ENCODE assay signal across 7 mouse cellular contexts in genomic region chr10:81389373-81389772, GRCm38 (mm10). TPM values are rescaled to one million over a fixed set of nuclear protein-coding genes. Genes with fewer than 3 reads are reported as not detected.
A peak's percentile ranks its signal among the peaks of the same experiment; 100 is the strongest.
DNase-seq lines count a peak whose midpoint lies in the region; ATAC-seq and TF ChIP-seq lines count a peak whose summit lies in the region.

No protein-coding gene starts in this region.

- H3K36me3 ChIP-seq in intestine, embryonic 15.5 days: peaks cover 24% of the 10 kb centered on the region
- peaks cover 34% of the 10 kb centered on the region for H3K36me3 ChIP-seq in intestine, postnatal 0 days (ENCODE audit: control insufficient read depth, insufficient read depth)

- no peaks in the 10 kb centered on the region for H3K27me3 ChIP-seq in intestine, embryonic 15.5 days (replicated peaks)
- H3K27me3 ChIP-seq in intestine, postnatal 0 days (replicated peaks; ENCODE audit: control insufficient read depth, insufficient read depth, low read length): no peaks in the 10 kb centered on the region

- ATAC-seq in intestine, embryonic 15.5 days: no peak
- no peak for ATAC-seq in intestine, postnatal 0 days

- no peak overlapping the region for H3K4me2 ChIP-seq in intestine, embryonic 15.5 days (replicated peaks)
- H3K4me2 ChIP-seq in intestine, postnatal 0 days (replicated peaks; ENCODE audit: low read depth): no peak overlapping the region

- peak; percentile 56 for DNase-seq in Muller cell, postnatal 12 days (ENCODE audit: inconsistent ontology term)
- peak; percentile 53 for DNase-seq in adrenal gland, postnatal 25 days
- DNase-seq in kidney, postnatal 25 days: peak; percentile 77
- no peak for DNase-seq in left cerebral cortex, postnatal 10 days (ENCODE audit: extremely low spot score in 1 of 2, low spot score in 2 of 2)
- no peak for DNase-seq in right cerebral cortex, postnatal 4 days

- H3K9ac ChIP-seq in intestine, embryonic 15.5 days: peak overlapping the region; percentile 5; the same call in 1 of the 2 replicates
- no peak overlapping the region; the same call in 1 of the 2 replicates for H3K9ac ChIP-seq in intestine, postnatal 0 days (ENCODE audit: low read depth, low read length)

- 0 out of 2 replicates have a peak overlapping the region, but pooled peaks have one; percentile 4 for H3K27ac ChIP-seq in intestine, embryonic 15.5 days
- H3K27ac ChIP-seq in intestine, postnatal 0 days (ENCODE audit: low read depth, low read length): no peak overlapping the region

- peaks cover 31% of the 10 kb centered on the region for H3K4me1 ChIP-seq in intestine, embryonic 15.5 days (replicated peaks)
- peaks cover 3% of the 10 kb centered on the region; the same call in 1 of the 2 replicates for H3K4me1 ChIP-seq in intestine, postnatal 0 days (replicated peaks; ENCODE audit: control insufficient read depth, insufficient read depth, low read length)

- no peak overlapping the region for H3K4me3 ChIP-seq in intestine, embryonic 15.5 days (replicated peaks)
- no peak overlapping the region for H3K4me3 ChIP-seq in intestine, postnatal 0 days (ENCODE audit: low read depth, low read length)

- intact Hi-C loops in left cerebral cortex, postnatal 10 days (cut with DNase I): no loop called here

- no peak for TF ChIP-seq CTCF in intestine, postnatal 0 days (IDR thresholded peaks at IDR 0.05; ENCODE audit: low read depth)

- WGBS in intestine, embryonic 15.5 days: 58% methylated on average over 3 of the region's 3 CpGs
- 76% methylated on average over 3 of the region's 3 CpGs for WGBS in intestine, postnatal 0 days

- no peaks in the 10 kb centered on the region for H3K9me3 ChIP-seq in intestine, embryonic 15.5 days
- no peaks in the 10 kb centered on the region for H3K9me3 ChIP-seq in intestine, postnatal 0 days (ENCODE audit: control insufficient read depth)

RNA-seq across cellular contexts. Expression of gene Gm48552, which starts 0.6 kb away (rescaled TPM):
- polyA plus RNA-seq in intestine, embryonic 15.5 days (2015; fragmentation: Nextera tagmentation; extraction: Ambion mirVana): 1.4 TPM in 1 of 2 replicates, not detected in the other
- polyA plus RNA-seq in intestine, postnatal 0 days (2015; fragmentation: Nextera tagmentation; extraction: Ambion mirVana): 0.31 TPM in 1 of 2 replicates, not detected in the other
- total RNA-seq in adrenal gland, postnatal 25 days (2021): 1.5 TPM in 1 of 2 replicates, not detected in the other
- 1 to 10 TPM; 2.5 to 3.5 TPM for total RNA-seq in left cerebral cortex, postnatal 10 days (2021)

RNA-seq across cellular contexts. Expression of gene Smim24, which starts 3.5 kb away (rescaled TPM):
- polyA plus RNA-seq in intestine, embryonic 15.5 days (2015; fragmentation: Nextera tagmentation; extraction: Ambion mirVana): 235 and 288 TPM in 2 replicates
- 1,233 and 1,333 TPM in 2 replicates for polyA plus RNA-seq in intestine, postnatal 0 days (2015; fragmentation: Nextera tagmentation; extraction: Ambion mirVana)
- total RNA-seq in adrenal gland, postnatal 25 days (2021): 1.4 TPM in 1 of 2 replicates, not detected in the other
- 1 to 10 TPM; 2.0 to 2.2 TPM for total RNA-seq in left cerebral cortex, postnatal 10 days (2021)

RNA-seq across cellular contexts. Expression of gene Gm48551, which starts 5.1 kb away (rescaled TPM):
- 2.8 and 3.6 TPM in 2 replicates for polyA plus RNA-seq in intestine, embryonic 15.5 days (2015; fragmentation: Nextera tagmentation; extraction: Ambion mirVana)
- 0.76 and 1.1 TPM in 2 replicates for polyA plus RNA-seq in intestine, postnatal 0 days (2015; fragmentation: Nextera tagmentation; extraction: Ambion mirVana)
- total RNA-seq in adrenal gland, postnatal 25 days (2021): 1.7 TPM in 2 replicates
- total RNA-seq in left cerebral cortex, postnatal 10 days (2021): 1 to 10 TPM; 3.4 to 5.0 TPM

RNA-seq across cellular contexts. Expression of gene Dohh, which starts 5.1 kb away (rescaled TPM):
- 89.2 and 100 TPM in 2 replicates for polyA plus RNA-seq in intestine, embryonic 15.5 days (2015; fragmentation: Nextera tagmentation; extraction: Ambion mirVana)
- 54.0 and 59.4 TPM in 2 replicates for polyA plus RNA-seq in intestine, postnatal 0 days (2015; fragmentation: Nextera tagmentation; extraction: Ambion mirVana)
- total RNA-seq in adrenal gland, postnatal 25 days (2021): 48.4 and 52.7 TPM in 2 replicates
- total RNA-seq in left cerebral cortex, postnatal 10 days (2021): 10 to 100 TPM; 79.3 to 83.5 TPM

RNA-seq across cellular contexts. Expression of gene Fzr1, which starts 11.1 kb away (rescaled TPM):
- 83.2 and 85.7 TPM in 2 replicates for polyA plus RNA-seq in intestine, embryonic 15.5 days (2015; fragmentation: Nextera tagmentation; extraction: Ambion mirVana)
- 40.8 and 45.2 TPM in 2 replicates for polyA plus RNA-seq in intestine, postnatal 0 days (2015; fragmentation: Nextera tagmentation; extraction: Ambion mirVana)
- total RNA-seq in adrenal gland, postnatal 25 days (2021): 49.3 and 51.6 TPM in 2 replicates
- 10 to 100 TPM; 85.7 to 94.7 TPM for total RNA-seq in left cerebral cortex, postnatal 10 days (2021)

Comparison
In these comparisons a context has a peak if more than half of its experiments do, and no peak if none do; other contexts are left out.
1. DNase-seq: peak in Muller cell, postnatal 12 days (single experiment), adrenal gland, postnatal 25 days (single experiment) and kidney, postnatal 25 days (2 of 2); none in left cerebral cortex, postnatal 10 days (0 of 2) and right cerebral cortex, postnatal 4 days (single experiment).